Mouse (Mus musculus) heart, adult 2 months (tissue): ENCODE data around the gene Gstm5.

Experiments used
- CTCF ChIP-seq: fragments of 200-600 bp; IDR thresholded peaks from 2 replicates; pipeline ENCODE4 v1.8.1; 2022; ENCODE audit warnings: antibody characterized with exemption, mild to moderate bottlenecking, moderate library complexity
- EP300 ChIP-seq: fragments of 200-500 bp; IDR thresholded peaks from 2 replicates; pipeline ENCODE4 v1.6.1; 2011; ENCODE audit warnings: low read depth, low read length, control low read depth; ENCODE audit not compliant: insufficient read depth
- POLR2A ChIP-seq: fragments of 200-500 bp; IDR thresholded peaks from 2 replicates; pipeline ENCODE4 v1.6.1; 2011; ENCODE audit warnings: mild to moderate bottlenecking, low read depth, low read length, control low read depth; ENCODE audit not compliant: insufficient read depth

GRCm38 (mm10) chr3:107935888-107936287, 40.3 kb downstream of the Gstm5 start:
- TF ChIP-seq CTCF (no peak), POLR2A (no peak), EP300 (no peak)
